Mouse (Mus musculus): ENCODE results near the gene Man1a.
A peak's percentile ranks its signal among the peaks of the same experiment; 100 is the strongest.

The Man1a gene

DNA sequence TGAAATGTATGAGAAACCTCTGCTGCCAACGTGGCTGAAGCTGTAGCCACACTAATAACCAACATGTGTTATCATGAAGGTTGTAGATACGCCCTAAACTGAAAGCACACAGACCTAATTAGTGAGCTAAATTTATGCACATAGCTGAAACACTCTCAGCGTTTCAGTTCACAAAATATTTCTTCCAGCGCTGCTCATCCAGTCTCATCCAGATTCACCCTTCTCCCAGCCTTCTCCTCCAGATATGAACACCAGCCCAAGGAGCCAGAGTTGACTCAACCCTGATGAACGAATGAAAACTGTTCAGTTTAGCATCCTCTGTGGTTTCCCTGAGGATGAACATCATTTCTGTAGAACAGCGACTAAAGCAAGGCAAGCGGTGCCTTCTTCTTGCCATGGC is 15.8 kb downstream of the Man1a start:
- no peak for DNase-seq (ENCODE audit: low spot score)

DNA sequence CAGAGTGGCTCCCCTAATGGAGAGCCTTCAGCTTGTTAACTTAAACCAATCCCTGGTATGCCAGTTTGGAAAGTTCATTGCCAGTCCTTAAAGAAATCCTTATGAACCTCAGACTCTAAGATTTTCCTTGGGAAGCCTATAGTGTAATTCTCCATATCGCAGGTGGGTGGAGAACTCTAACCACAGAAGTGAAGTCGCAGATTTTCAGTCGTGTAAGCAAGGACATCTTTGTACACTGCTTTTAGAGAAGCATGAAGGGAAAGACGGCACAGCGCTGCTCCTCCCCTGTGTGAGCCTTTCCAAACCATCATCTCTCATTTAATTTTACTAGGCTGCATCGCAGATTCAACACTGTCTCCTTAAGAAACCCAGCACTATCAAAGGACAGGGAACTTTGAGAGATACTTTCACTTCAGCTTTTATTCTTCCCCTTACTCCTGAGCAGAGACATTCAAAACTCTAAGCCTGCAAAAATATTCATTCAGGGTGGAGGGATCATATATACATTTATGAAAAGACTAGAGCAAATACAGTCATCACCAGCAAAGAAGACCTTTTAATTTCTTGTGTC is 16.6 kb downstream of the Man1a start:
- no peak for DNase-seq (ENCODE audit: low spot score)

DNA sequence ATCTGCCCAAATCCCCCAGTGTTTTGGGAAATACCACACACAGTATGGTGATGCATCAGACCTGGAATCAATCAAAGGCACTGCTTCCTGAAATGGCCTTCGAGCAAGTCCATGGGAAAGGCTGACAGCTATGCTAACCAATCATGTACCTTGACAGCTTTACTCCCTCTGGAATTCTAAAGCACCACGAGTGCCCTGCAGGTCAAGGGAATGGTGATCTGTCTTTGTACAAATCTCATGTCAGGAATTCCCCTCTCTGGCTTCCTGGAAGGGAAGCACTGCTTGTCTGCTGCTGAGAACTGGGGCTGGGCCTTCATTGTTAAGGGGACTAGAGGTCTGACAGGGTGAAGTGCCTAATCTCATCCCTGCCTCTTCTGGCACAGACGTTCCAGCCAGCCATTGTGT is 17.3 kb downstream of the Man1a start:
- no peak for DNase-seq (ENCODE audit: low spot score)

DNA sequence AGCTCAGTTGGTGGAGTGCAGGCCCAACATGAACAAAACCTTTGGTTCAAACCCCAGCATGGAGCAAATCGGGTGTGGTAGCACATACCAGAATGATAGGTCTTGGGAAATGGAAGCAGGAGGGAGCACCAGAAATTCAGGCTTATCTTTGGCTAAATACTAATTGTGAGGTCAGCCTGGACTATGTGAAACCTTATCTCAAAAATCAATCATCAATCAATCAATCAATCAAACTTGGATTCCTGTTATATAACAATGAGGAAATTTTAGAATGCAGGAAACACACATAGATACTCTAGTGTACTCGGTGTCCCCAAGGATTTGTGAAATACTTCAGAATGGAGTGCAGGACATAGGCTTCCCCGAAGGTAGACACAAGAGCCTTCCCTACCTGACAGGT is 17.8 kb downstream of the Man1a start:
- DNase-seq (ENCODE audit: low spot score), result no peak

DNA sequence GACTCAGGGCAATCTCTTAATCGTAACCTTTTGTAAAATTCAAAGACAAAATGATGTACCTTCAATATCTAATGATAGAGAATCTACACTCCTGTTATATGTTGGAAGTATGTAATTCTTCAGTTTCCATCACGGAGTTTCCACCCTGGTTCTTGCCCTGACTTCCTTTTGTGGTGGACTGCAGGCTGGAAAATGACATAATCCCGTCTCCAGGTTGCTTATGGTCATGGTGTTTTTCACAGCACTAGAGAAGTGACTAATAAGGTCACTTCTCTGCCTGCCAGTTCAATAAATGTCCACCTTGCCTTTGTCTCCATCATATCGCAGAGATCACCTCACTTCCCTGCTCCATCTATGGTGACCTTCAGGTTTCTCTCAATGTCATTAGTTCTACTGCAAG is 22.2 kb downstream of the Man1a start:
- DNase-seq (ENCODE audit: low spot score), result no peak

DNA sequence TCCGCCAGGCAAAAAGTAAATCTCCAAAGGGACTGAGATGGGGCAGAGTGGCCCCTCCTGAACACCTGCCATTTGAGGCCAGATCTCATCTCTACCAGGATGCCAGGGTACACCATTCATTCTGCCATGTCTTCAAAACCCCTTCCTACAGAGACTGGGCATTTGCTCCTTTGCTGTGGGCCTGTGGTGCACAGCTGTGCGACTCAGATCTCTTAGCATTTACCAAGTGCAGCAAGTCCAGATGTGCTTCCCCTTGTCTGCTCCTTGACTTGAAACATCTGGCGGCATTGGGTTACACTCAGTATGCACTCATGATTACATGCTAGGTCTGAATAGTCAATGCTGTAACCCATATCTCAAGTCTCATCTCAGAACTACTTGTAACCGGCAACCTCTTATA is 28.5 kb downstream of the Man1a start:
- DNase-seq (ENCODE audit: low spot score), result no peak

DNA sequence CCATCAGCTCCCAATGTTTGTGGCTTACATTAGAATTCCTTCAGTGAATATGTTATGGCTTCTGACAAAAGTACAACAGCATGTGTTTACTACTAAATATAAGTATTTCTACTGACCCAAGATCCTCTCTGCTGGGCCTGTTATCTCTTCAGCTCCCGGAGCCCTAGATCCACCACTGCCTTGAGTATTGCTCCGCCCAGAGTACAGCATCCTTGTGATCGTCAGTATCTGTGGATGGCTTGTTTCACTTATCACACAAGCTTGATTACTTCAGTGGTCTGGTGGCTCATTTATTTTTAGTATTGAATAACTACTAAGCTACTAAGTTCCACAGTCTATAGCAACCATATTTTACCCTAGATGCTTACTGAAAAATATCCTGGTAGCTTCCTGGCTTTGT is 33.1 kb downstream of the Man1a start:
- no peak for DNase-seq (ENCODE audit: low spot score)

DNA sequence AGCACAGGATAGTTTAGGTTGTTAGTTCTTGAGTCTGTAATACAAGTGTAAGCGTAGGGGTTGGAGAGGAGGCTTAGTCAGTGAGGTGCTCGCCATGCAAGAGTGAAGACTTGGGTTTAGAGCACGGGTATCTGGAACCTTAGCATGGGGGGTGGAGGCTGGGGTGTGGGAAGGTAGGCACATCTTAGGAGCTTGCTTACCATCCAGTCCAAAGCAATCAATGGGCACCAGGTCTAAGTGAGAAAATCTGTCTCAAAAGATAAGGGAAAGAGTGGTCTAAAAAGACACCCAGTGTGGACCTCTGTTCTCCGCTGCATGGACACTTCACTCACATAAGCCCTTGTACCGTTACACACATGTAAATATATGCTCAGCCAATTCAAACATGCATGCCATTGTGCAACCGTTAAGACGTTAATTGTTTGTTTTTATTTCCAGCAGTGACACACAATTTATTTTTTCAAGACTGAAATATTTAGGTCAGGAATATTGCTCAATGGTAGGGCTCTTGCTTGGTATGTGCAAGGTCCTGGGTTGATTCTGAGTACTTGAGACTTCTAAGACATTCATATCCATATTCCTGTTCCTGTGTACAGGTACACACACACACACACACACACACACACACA is 34.1 kb downstream of the Man1a start:
- peak; percentile 21 for DNase-seq (ENCODE audit: low spot score)

DNA sequence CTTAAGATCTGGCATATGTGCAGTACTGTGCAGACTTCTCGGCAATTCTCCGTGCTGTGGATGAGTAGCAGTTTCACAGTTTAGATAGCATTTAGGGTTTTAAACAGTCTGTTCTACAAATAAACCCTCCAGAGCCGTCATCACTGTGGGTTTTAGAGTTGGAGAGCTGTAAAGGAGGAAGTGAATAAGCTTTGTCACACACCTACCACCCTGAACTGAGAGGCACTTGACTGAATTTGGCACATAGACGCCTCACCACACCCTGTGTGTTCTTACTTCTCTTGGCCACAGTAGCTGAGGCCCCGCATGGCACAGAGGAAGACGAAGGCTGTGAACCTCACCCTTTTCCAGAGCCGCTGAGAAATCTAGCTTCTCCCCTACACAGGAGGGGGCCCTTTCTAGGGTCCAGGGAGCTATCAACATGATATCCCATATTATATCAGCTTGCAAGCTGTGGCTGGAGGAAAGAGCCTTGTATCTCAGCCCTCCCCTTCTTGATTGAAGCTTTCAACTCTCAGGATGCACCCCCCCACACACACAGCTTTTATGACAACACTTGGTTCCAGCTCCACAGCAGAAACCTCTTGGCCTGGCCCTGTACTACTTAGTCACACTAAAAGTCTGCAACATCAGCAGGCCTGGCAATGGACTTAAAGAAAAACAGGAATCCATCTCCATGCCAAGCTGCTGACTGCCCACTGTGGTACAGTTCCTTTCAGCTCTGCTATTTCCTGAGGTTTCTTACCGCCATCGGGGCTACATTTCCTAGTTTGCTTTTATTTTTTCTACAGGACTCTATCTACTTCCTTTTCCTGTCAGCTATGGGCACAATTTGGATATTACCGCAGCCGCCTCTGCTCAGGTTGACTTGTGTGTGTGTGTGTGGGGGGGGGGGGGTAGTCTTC is 35.9 kb downstream of the Man1a start:
- DNase-seq (ENCODE audit: low spot score), result peak; percentile 56

DNA sequence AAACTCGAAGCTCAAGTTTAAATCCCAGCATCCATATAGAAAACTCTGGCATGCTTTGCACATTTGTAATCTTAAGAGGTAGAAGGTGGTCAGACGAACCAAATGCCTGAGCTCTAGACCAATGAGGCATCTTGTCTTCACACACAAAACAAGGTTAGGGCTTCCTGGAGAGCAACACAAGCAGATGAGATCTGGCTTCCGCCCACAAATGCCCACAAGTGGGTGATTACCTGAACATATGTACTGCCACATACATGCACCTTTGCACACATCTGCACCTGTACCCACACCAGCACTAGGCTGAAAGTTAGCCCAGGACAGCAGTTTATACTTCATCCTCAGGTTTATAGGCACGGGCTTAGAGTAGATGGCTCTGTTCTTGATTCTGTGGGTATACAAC is 36.7 kb downstream of the Man1a start:
- no peak for DNase-seq (ENCODE audit: low spot score)

DNA sequence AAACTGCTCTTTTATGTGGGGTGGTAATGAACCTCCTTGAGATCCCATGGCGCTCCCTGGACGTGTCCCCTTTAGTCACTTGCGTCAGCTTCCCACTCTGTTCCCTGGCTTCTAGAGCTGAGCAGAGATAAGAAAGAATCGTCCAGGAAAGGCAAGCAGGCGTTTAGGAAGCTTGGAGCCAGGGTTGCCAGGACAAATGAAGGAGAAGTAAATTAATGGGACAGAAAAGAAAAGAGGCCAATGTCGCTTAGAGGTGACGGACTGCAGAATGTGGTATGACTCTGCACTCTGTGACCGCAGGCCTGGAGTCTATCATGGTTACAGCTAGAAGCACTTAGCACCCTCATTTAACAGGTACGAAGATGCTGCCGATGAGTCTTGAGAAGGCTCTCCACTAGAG is 37.7 kb downstream of the Man1a start:
- DNase-seq (ENCODE audit: low spot score), result no peak

DNA sequence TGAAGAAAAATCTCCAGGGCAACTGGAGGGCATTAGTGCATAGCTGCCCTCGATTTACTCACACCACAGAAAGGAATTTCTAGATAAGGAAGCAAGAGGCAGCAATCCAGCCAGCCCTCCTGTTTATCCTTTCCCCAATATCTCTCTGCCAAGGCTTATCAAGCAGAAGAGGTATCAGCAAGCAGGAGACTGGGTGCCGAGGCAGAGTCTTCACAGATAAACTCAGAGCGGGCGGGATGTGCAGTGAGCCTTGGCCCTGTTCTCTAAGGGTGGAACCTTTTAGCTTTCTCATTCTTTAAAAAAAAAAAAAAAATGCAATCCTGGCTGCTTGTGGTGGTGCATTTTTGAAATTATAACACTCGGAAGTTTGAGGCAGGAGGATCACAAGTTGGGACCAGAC is 38.2 kb downstream of the Man1a start:
- no peak for DNase-seq (ENCODE audit: low spot score)

DNA sequence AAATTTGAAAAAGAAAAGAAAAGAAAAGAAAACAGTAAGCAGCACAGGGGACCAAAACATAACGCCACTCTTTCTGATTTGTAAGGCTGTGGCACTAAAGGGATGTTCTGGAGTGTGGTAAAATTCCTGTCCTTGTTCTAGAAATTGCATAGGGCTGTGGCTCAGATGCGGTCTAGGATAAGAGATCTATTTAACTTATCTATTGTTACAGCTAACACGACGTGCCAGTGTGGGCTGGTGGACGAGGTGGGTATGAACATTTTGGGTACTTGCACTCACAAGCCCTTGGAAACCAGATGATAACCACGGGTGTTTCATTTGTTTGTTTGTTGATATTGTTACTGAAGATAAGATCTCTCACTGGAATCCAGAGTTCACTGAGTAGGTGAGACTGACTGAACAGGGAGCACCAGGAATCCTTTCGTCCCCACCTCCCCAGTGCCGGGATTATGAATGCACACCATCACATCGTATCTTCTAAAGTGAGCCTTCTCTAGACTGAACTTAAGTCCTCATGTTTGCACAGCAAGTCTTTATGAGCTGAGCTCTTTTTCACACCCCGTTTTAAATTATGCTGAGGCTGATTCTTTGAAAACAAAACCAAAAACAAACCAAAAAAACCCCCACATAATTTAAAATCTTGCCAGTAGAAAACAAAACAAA is 38.9 kb downstream of the Man1a start:
- no peak for DNase-seq (ENCODE audit: low spot score)

DNA sequence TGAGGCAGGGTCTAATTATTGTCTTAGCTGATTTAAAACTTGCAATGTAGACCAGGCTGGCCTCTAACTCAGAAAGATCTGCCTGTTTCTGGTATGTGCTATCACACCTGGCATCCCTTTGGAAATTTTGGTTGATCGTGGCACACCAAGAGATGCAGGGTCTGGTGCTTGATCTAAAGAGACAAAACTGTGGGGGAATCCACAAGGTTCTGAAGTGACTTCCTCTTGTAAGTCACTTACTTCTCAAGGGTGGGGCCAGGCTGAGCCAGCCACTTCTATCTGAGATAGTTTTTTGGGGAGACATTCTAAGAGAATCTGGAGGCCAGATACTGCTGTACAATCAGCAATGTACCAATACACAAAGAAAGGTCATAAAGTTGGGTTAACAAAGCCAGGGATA is 40.8 kb downstream of the Man1a start:
- DNase-seq (ENCODE audit: low spot score), result no peak

DNA sequence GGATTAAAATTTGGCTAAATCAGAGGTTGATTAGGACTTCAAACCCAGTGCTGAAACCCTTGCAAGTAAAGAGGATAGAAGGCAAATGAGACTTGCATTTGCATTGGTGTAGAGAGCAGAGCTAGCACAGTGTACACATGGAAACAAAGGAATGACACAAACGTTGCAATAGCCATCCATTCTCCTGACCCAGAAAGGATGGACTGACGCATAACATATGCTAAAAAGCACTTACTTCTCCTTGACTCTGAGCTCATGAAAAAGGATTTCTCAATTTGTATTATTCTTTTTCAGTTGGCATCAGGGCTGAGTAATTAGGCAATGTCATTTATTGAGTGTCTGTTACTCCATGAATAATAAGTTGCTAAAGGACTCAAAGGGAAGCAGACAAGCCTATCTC is 41.6 kb downstream of the Man1a start:
- DNase-seq (ENCODE audit: low spot score), result no peak

DNA sequence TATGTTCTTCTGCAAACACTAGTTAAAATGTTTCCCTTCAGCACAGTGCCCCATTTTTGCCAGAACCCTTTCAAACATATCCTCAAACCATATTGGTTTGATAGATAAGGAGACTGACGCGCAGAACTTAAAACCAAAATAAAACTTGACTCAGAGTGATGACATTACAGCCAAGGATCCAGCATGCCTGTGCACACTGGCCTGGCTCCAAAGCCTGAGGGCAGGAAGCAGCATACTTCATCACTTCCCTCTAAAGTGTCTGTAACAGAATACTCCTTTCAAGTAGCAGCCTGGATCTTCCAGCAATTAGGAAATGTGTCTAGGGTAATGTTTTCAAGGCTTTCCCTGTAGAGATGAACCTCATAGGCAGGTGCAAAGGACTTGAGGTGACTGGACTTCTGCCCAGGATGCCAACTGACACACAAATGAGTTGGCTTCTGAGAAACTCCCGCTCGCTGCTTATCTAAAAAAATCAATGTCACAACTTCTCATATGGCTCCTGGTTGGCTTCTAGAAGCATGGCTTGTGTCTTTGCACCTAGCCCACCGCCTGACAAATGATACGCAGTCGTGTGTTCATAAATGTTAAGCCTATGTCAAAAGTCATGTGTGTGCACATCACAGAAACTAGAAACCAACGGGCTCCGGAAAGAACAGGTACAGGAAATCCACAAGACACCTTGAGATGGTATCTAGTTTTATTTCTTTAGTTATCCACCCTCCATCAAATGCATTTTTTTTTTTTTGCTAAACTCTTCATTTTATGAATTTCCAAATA is 43.9 kb downstream of the Man1a start:
- DNase-seq (ENCODE audit: low spot score), result peak; percentile 35

DNA sequence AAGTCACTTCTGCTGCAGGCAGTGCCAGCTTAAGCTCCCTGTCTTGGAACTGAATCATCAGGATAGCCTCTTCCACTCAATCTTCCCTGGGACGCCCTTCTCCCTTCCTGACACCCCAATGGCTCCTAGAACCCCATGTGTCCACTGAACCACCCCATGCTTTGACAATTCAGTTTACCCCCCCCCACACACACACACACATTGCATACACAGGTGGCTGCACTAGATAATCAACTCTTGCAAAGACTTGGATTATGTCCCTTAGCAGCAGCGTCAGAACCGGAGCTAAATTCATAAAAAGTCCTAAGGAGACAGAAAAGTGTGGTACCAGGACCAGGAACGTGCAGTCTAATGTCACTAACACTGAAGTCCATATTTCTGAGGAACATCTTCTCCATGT is 47.5 kb downstream of the Man1a start:
- no peak for DNase-seq (ENCODE audit: low spot score)

DNA sequence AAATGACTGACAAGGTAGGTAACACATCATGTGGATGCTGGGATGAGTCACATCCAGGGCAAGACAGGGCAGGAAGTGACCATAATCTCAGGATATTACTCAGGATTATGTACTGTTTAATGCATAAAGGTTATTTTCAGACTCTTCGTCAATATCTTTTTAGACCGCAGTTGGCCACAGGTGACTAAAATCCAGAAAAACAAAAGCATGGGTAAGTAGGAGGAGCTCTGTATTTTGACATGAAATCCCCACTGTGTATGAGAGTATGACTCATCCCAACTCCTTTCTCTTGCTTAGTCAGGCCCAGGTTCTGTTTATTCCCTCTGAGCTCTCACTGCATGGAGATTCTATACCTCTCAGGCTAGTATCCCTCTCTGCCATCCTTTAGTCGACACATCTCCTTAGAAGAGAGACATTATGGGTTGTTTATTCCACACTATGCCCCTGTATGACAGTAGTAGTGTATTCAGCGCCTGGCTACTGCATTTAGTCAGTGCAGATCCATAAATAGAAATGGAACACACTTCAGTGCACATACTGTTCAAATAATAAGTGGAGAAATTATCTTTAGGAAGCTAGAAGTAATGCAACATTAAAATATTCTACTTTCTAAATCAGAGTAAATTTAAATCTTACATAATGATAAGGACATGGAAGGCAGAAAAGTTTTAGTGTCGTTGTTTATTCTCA is 49.5 kb downstream of the Man1a start:
- DNase-seq (ENCODE audit: low spot score), result no peak

DNA sequence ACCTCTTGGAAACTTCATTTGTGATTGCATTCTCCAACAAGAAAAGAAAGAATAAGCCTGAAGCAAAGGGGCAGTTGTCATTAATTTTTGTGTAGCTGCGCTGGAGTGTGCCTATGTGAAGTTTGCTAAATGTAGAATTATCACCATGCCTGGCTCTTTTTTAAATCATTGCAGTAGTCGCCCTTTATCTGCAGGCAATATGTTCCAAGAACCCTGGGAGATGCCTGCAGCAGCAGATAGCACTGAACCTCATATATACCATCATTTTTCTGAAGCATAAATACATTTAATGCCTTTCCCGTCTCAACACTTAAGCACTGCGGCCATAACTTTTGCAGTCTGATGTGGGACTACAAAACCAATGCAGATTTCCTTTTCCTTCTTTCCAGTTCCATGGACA is 50.3 kb downstream of the Man1a start:
- no peak for DNase-seq (ENCODE audit: low spot score)

DNA sequence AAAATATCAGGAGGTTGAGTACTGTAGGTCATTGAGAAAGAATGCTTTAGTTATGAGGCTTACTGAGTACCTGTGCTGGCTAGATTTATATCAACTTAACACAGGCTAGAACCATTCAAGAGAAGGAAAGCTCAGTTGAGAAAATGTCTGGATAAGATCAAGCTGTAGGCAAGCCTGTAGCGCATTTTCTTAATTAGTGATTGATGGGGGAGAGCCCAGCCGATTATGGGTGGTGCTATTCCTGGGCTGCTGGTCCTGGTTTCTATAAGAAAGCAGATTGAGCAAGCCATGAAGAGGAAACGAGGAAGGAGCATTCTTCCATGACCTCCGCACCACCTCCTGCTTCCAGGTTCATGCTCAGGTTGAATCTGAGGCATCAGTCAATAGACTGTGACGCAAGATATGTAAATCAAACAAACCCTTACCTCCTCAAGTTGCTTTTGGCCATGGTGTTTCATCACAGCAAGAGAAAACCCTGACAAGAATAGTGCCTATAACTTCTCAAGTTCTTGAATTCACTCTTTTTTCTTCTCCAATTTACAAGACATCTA is 58.4 kb downstream of the Man1a start:
- no peak for DNase-seq (ENCODE audit: low spot score)

DNA sequence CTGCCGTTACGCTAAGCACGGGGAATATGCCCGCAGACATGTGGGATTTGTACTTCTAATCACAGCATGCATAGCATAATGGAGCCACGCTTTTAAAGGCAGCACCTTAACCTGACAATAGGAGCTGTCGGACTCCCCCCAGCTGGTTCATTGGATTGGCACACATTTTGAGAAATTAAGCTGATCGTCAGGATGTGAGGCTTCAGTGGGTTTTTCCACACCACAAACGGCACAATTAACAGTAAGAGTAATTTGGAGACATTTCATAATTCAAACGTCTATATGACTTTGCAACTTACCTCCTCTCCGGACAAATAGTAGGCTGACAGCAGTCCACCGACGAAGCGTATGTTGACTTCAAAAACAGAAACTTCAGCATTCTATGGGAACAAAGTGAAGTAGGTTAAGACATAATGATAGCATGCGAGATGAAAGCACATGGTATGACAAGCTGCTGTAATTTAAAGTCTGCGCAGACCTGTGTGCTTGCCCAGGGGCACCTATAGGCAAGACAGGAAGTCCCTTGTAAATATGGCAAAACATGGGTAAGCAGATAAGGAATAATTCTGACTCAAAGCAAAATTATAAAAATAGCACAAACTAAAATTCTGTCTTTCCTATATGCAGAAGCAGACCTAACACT is 62.2 kb downstream of the Man1a start:
- DNase-seq (ENCODE audit: low spot score), result no peak

All from adipocyte (in vitro differentiated cells).